Mouse (Mus musculus) CH12.LX (cell line): Measurements from ENCODE around the gene Tmem120a. TPM values are rescaled to one million over a fixed set of nuclear protein-coding genes. Genes with fewer than 3 reads are reported as not detected.

Source experiments
- DNase-seq: peaks from one replicate; pipeline ENCODE4 v3.0.0-alpha.2; 2013; ENCODE audit errors: extremely low read depth
- H3K27ac ChIP-seq: 2 replicates; pipeline ENCODE4 v1.5.1; 2012; ENCODE audit warnings: low read depth, mild to moderate bottlenecking, control low read depth, moderate library complexity; ENCODE audit not compliant: insufficient read depth
- H3K27me3 ChIP-seq: replicated peaks from 2 replicates; pipeline ENCODE3; 2012; ENCODE audit warnings: inconsistent platforms
- H3K36me3 ChIP-seq, 2 experiments: replicated peaks in 1 of 2; 2 replicates each; pipeline versions ENCODE3 to v1.6.1; 2012; ENCODE audit warnings: inconsistent platforms in 1 of 2, low read length in 1 of 2, mild to moderate bottlenecking in 1 of 2, mixed read lengths in 1 of 2, moderate library complexity in 1 of 2; ENCODE audit not compliant: control insufficient read depth in 1 of 2, insufficient read depth in 1 of 2
- H3K4me1 ChIP-seq, 2 experiments: 2 replicates each; pipeline ENCODE4 v1.6.1; 2012; ENCODE audit warnings: inconsistent platforms in 1 of 2, moderate library complexity in 1 of 2; ENCODE audit not compliant: insufficient read depth in 2 of 2, control insufficient read depth in 1 of 2
- H3K4me2 ChIP-seq: 2 replicates; pipeline ENCODE4 v1.6.1; 2012; ENCODE audit warnings: low read depth, mild to moderate bottlenecking, control low read depth; ENCODE audit not compliant: poor library complexity, insufficient read depth, severe bottlenecking
- H3K4me3 ChIP-seq, 3 experiments: fragments of 150-350 bp in 1 of 3; sonication (generic) in 1 of 3; replicated peaks in 1 of 3; 2 replicates each; pipeline versions ENCODE3 to v1.5.1; 2011 to 2012; ENCODE audit warnings: low read depth in 2 of 3, low read length in 2 of 3, mild to moderate bottlenecking in 2 of 3, moderate library complexity in 2 of 3, control low read depth in 1 of 3, improper control_type of control experiment in 1 of 3, inconsistent platforms in 1 of 3, mixed read lengths in 1 of 3; ENCODE audit not compliant: poor library complexity in 1 of 3
- H3K79me2 ChIP-seq: replicated peaks from 2 replicates; pipeline ENCODE4 v1.6.1; 2012; ENCODE audit warnings: mild to moderate bottlenecking, moderate library complexity; ENCODE audit not compliant: control insufficient read depth, poor library complexity, insufficient read depth, severe bottlenecking; ENCODE audit errors: extremely low read depth
- H3K9ac ChIP-seq: 2 replicates; pipeline ENCODE4 v1.6.1; 2012; ENCODE audit warnings: low read depth, mild to moderate bottlenecking, control low read depth, moderate library complexity; ENCODE audit not compliant: insufficient read depth
- H3K9me3 ChIP-seq: replicated peaks from 2 replicates; pipeline ENCODE3; 2012; ENCODE audit warnings: low read length, inconsistent platforms, mixed read lengths
- CHD2 ChIP-seq: IDR thresholded peaks from 2 replicates; pipeline ENCODE4 v1.6.1; 2011; ENCODE audit warnings: low read length, improper control_type of control experiment
- ELF1 ChIP-seq: IDR thresholded peaks from 2 replicates; pipeline ENCODE4 v1.6.1; 2014; ENCODE audit warnings: low read depth, mild to moderate bottlenecking, inconsistent platforms, low read length, improper control_type of control experiment
- IRF4 ChIP-seq: IDR thresholded peaks from 2 replicates; pipeline ENCODE4 v1.6.1; 2014; ENCODE audit warnings: low read depth, mild to moderate bottlenecking, inconsistent platforms, low read length, improper control_type of control experiment
- JUN ChIP-seq: IDR thresholded peaks from 2 replicates; pipeline ENCODE4 v1.6.1; 2011; ENCODE audit warnings: low read depth, mild to moderate bottlenecking, low read length, improper control_type of control experiment, moderate library complexity; ENCODE audit not compliant: insufficient read depth
- JUND ChIP-seq: conservative IDR thresholded peaks from 2 replicates; pipeline ENCODE4 v1.6.1; 2011; ENCODE audit warnings: low read depth, low read length, improper control_type of control experiment
- KAT2A ChIP-seq: IDR thresholded peaks from 2 replicates; pipeline ENCODE4 v1.6.1; 2012; ENCODE audit warnings: low read length, improper control_type of control experiment, inconsistent platforms; ENCODE audit not compliant: insufficient replicate concordance
- MAFK ChIP-seq: IDR thresholded peaks from 2 replicates; pipeline ENCODE4 v1.6.1; 2011; ENCODE audit warnings: low read length, improper control_type of control experiment; ENCODE audit not compliant: insufficient replicate concordance
- MAX ChIP-seq: IDR thresholded peaks from 2 replicates; pipeline ENCODE4 v1.6.1; 2011; ENCODE audit warnings: low read length, improper control_type of control experiment
- MEF2A ChIP-seq: IDR thresholded peaks from 2 replicates; pipeline ENCODE4 v1.6.1; 2014; ENCODE audit warnings: low read depth, mild to moderate bottlenecking, inconsistent platforms, low read length, improper control_type of control experiment, borderline replicate concordance
- NELFE ChIP-seq: IDR thresholded peaks from 2 replicates; pipeline ENCODE4 v1.6.1; 2011; ENCODE audit warnings: low read depth, low read length, improper control_type of control experiment
- RAD21 ChIP-seq: IDR thresholded peaks from 2 replicates; pipeline ENCODE4 v1.6.1; 2011; ENCODE audit warnings: low read depth, mild to moderate bottlenecking, low read length, improper control_type of control experiment, moderate library complexity
- TCF12 ChIP-seq: IDR thresholded peaks from 2 replicates; pipeline ENCODE4 v1.6.1; 2014; ENCODE audit warnings: low read depth, mild to moderate bottlenecking, inconsistent platforms, low read length, improper control_type of control experiment
- USF1 ChIP-seq: IDR thresholded peaks from 2 replicates; pipeline ENCODE4 v1.6.1; 2014; ENCODE audit warnings: low read depth, mild to moderate bottlenecking, inconsistent platforms, low read length, improper control_type of control experiment
- ZC3H11A ChIP-seq: IDR thresholded peaks from 2 replicates; pipeline ENCODE4 v1.6.1; 2012; ENCODE audit warnings: low read depth, mild to moderate bottlenecking, inconsistent platforms, low read length, improper control_type of control experiment
- ZNF384 ChIP-seq: IDR thresholded peaks from 2 replicates; pipeline ENCODE4 v1.6.1; 2012; ENCODE audit warnings: low read depth, low read length, improper control_type of control experiment, inconsistent platforms
- dilution Hi-C: fragments of 300-500 bp; cut with MboI; formaldehyde crosslinking; loops from 2 replicates; pipeline ENCODE4 v1.14.3; 2020; ENCODE audit warnings: low sequenced_read_pairs; ENCODE audit not compliant: extremely low pct_unique_long_range_greater_than_20kb, extremely low pct_ligation_motif_present
- in situ Hi-C: fragments of 300-500 bp; cut with MboI; formaldehyde crosslinking; loops from 3 replicates; pipeline ENCODE4 v1.14.3; 2019; ENCODE audit warnings: low sequenced_read_pairs, low pct_ligation_motif_present, low pct_unique_long_range_greater_than_20kb, mixed read lengths
- polyA plus RNA-seq: library from polyadenylated mRNA; unstranded; fragments of >175 nt; gene quantifications from 2 replicates; pipeline ENCODE4 v1.2.1, GENCODE M21; 2012; ENCODE audit warnings: low read depth; ENCODE audit not compliant: insufficient read length
- total RNA-seq, 2 experiments: library from RNA; depleted of rRNA; stranded (reverse); fragments of 300-350 nt in 1 of 2; fragments of >200 nt in 1 of 2; gene quantifications; 2 replicates each; pipeline ENCODE4 v1.2.3; 2012 to 2014

Tmem120a gene
- total and polyA plus RNA-seq, 3 experiments, result 12.0 to 27.1 (median 21.4) TPM

GRCm38 (mm10) chr5:135751041-135751440 lies 6.8 kb upstream of the Tmem120a start:
- Histone ChIP-seq H3K36me3 (no peaks in the 10 kb centered on the region), H3K27me3 (peaks cover 47% of the 10 kb centered on the region), H3K9me3 (peaks cover 23% of the 10 kb centered on the region), H3K4me2 (no peak overlapping the region), H3K4me3 (no peak overlapping the region), H3K9ac (no peak overlapping the region), H3K27ac (no peak overlapping the region), H3K79me2 (no peaks in the 10 kb centered on the region), H3K4me1 (peaks cover 0 to 6% of the 10 kb centered on the region in 2 experiments; a peak in 2 of 4 replicates)
- in situ Hi-C loops, result no loop called here
- TF ChIP-seq MEF2A (no peak), NELFE (no peak)
- DNase-seq, result no peak
- dilution Hi-C loops, result no loop called here

- no peaks in the 10 kb centered on the region for H3K79me2 ChIP-seq
- peaks cover 24% of the 10 kb centered on the region for H3K9me3 ChIP-seq
- in situ Hi-C loops, result loop anchor here (5.0 kb wide), 1 partner anchor 112 kb away; the partner anchor contains the start of gene Rhbdd2
- H3K36me3 ChIP-seq, result peaks cover 4 to 15% of the 10 kb centered on the region in 2 experiments
- TF ChIP-seq JUND, result no peak
- TF ChIP-seq MAX, result no peak
- TF ChIP-seq IRF4, result no peak
- dilution Hi-C loops, result no loop called here
- DNase-seq, result no peak
- H3K4me1 ChIP-seq, result peaks cover 4 to 13% of the 10 kb centered on the region in 2 experiments; a peak in 3 of 4 replicates
- no peak overlapping the region for H3K27ac ChIP-seq
- peaks cover 18% of the 10 kb centered on the region for H3K27me3 ChIP-seq
- H3K9ac ChIP-seq, result no peak overlapping the region
- no peak overlapping the region for H3K4me3 ChIP-seq
- H3K4me2 ChIP-seq, result peak overlapping the region; percentile 59; the same call in 1 of the 2 replicates
Observed at GRCm38 (mm10) chr5:135744742-135745141, 494 bp upstream of the Tmem120a start.

GRCm38 (mm10) chr5:135742941-135743740 lies 1.1 kb downstream of the Tmem120a start:
- in situ Hi-C loops, result no loop called here
- Histone ChIP-seq H3K9ac (peak overlapping the region; percentile 62), H3K27ac (no peak overlapping the region), H3K4me3 (peak overlapping the region; percentile 71 to 81 (median 79)), H3K9me3 (peaks cover 15% of the 10 kb centered on the region), H3K36me3 (peaks cover 4 to 20% of the 10 kb centered on the region in 2 experiments), H3K27me3 (peaks cover 6% of the 10 kb centered on the region), H3K79me2 (no peaks in the 10 kb centered on the region), H3K4me1 (peaks cover 4 to 13% of the 10 kb centered on the region in 2 experiments; a peak in 3 of 4 replicates), H3K4me2 (peak overlapping the region; percentile 86)
- dilution Hi-C loops, result no loop called here
- no peak for DNase-seq
- TF ChIP-seq JUN (no peak), ZC3H11A (no peak), KAT2A (no peak), ELF1 (no peak), CHD2 (no peak), ZNF384 (no peak), TCF12 (no peak), RAD21 (no peak), MAFK (no peak), USF1 (no peak)
- TF ChIP-seq, all 38 proteins: peak for 0
